Mouse (Mus musculus): Measurements from ENCODE around the gene S100a13. TPM values are rescaled to one million over a fixed set of nuclear protein-coding genes. Genes with fewer than 3 reads are reported as not detected.

S100a13 gene
- polyA plus RNA-seq, 1 experiment from 2014 or later, result 13.9 TPM

DNA sequence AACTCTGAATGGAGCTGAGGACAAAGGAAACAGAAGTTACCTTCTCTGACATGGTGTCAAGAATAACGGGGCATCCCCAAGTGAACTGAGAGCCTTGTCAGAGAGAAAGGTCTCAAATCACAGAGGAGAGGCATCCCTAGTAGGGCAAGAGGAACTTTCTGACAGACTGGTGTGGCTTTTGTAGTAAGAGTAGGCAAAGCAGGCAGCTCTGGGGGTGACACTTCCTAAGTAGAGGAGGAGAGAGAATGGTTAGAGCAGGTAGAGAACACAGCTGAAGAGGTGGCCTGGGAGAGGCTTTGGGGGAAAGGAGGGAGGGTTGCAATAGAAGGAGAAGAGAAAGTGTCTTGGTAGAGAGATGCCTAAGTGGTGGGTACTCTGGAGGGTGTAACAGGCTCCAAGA is 21.2 kb downstream of the S100a13 start:
- no peaks in the 10 kb centered on the region for H3K4me1 ChIP-seq (replicated peaks)
- ATAC-seq (ENCODE audit: low read depth), result no peak
- WGBS, result 76% methylated on average over 1 of the region's 1 CpGs

DNA sequence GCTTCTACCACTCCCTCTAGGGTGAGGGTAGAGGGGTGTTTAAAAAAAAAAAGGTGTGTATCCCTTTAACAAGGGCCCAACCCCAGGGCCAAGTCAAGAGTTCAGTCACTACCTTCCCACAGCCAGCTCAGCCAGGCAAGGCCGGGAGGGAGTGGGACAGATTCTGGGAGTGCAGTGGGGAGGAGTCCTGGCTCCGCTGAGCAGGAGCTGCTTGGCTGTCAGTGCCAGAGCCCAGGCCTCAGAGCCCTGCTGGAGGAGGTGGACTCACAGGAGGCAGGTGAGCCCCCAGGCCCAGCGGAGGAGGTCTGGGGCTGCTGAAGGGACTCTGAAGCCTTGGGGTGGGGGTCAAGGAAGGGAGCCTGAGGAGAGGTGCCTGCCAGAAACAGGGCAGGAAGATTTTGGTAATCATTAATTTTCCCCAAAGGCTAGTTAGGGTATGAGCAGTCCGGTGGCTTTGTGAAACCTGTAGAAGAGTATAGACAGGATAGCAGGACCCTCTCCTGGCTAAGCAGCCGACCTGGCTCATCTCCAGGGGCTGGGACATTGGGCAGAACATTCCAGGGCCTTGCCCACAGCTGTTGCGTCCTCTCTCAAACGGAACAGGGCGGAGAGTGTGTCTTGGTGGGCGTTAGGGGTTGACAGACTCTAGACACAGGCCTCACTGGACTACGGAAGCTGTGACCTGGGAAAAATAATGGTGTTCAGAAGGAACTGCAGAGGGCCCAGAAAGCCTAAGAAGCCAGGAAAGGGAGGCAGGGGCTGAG is 23.1 kb downstream of the S100a13 start, which contains the start of gene S100a16:
S100a16 (plus strand) TSS at position 114 of the 764 bp plus-strand sequence.
- Histone ChIP-seq H3K4me3 (no peak within 1 kb of the TSS), H3K27ac (replicated peaks) (no peak within 1 kb of the TSS), H3K9me3 (no peaks in the 10 kb centered on the region), H3K4me1 (replicated peaks) (no peaks in the 10 kb centered on the region; the same call in 1 of the 2 replicates), H3K4me2 (no peak within 1 kb of the TSS), H3K27me3 (no peaks in the 10 kb centered on the region), H3K9ac (no peak within 1 kb of the TSS), H3K36me3 (no peaks in the 10 kb centered on the region)
- no peak for ATAC-seq (ENCODE audit: low read depth)
- WGBS, result 48% methylated on average over 10 of the region's 10 CpGs

More for the DNA sequence above, 21.2 kb downstream of the S100a13 start:
- H3K4me2 ChIP-seq, result no peak overlapping the region
- H3K9me3 ChIP-seq, result no peaks in the 10 kb centered on the region
- H3K27me3 ChIP-seq, result no peaks in the 10 kb centered on the region
- H3K9ac ChIP-seq, result no peak overlapping the region
- H3K27ac ChIP-seq (replicated peaks), result no peak overlapping the region
- H3K4me3 ChIP-seq, result no peak overlapping the region
- H3K36me3 ChIP-seq, result no peaks in the 10 kb centered on the region

DNA sequence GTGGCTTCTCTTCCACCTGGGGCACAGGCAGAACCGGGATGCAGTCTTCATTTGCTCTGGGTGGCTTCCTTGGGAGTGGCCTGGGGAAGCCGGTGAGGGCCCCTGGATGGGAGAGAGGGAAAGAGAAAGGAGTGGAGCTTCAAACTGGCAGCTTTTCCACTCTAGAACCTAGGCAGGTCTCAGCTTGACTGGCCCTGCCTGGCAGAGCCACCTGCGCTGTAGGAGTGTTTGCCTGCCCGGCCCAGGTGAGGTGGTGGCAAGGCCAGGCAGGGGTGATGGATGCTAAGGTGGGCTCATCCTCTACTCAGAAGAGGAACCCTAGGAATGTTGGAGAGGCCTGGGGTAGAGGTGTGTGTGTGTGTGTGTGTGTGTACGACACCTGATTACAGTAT is 23.7 kb downstream of the S100a13 start:
- H3K27ac ChIP-seq (replicated peaks), result no peak overlapping the region
- no peak overlapping the region for H3K4me2 ChIP-seq
- no peaks in the 10 kb centered on the region for H3K27me3 ChIP-seq
- no peak overlapping the region for H3K9ac ChIP-seq
- no peak overlapping the region for H3K4me3 ChIP-seq
- H3K9me3 ChIP-seq, result no peaks in the 10 kb centered on the region
- 83% methylated on average over 5 of the region's 5 CpGs for WGBS
- no peaks in the 10 kb centered on the region; the same call in 1 of the 2 replicates for H3K4me1 ChIP-seq (replicated peaks)
- ATAC-seq (ENCODE audit: low read depth), result no peak
- H3K36me3 ChIP-seq, result no peaks in the 10 kb centered on the region

DNA sequence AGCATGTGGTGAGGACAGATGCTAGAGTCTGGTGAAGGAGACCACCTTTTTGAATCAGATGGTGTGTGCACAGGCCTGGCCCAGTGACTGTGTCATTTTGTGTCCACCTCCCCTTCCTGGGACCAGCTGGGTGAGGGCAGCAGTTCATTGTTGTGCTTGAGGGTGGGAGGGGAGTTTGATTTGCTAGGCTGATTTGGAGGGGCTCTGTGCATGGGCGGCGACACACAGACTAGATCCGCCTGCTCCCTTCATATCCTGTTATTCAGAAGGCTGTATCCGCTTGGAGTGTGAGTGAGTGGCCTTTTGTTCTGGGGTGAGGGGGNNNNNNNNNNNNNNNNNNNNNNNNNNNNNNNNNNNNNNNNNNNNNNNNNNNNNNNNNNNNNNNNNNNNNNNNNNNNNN is 26.7 kb downstream of the S100a13 start:
- H3K4me1 ChIP-seq (replicated peaks), result no peaks in the 10 kb centered on the region; the same call in 1 of the 2 replicates
- no peaks in the 10 kb centered on the region for H3K9me3 ChIP-seq
- peak; percentile 71; the same call in 1 of the 2 replicates for ATAC-seq (ENCODE audit: low read depth)
- no peaks in the 10 kb centered on the region for H3K27me3 ChIP-seq
- no peak overlapping the region; the same call in 1 of the 2 replicates for H3K27ac ChIP-seq (replicated peaks)
- no peaks in the 10 kb centered on the region for H3K36me3 ChIP-seq
- H3K4me3 ChIP-seq, result no peak overlapping the region
- H3K9ac ChIP-seq, result no peak overlapping the region
- 34% methylated on average over 4 of the region's 4 CpGs for WGBS
- H3K4me2 ChIP-seq, result peak overlapping the region; percentile 18; the same call in 1 of the 2 replicates

DNA sequence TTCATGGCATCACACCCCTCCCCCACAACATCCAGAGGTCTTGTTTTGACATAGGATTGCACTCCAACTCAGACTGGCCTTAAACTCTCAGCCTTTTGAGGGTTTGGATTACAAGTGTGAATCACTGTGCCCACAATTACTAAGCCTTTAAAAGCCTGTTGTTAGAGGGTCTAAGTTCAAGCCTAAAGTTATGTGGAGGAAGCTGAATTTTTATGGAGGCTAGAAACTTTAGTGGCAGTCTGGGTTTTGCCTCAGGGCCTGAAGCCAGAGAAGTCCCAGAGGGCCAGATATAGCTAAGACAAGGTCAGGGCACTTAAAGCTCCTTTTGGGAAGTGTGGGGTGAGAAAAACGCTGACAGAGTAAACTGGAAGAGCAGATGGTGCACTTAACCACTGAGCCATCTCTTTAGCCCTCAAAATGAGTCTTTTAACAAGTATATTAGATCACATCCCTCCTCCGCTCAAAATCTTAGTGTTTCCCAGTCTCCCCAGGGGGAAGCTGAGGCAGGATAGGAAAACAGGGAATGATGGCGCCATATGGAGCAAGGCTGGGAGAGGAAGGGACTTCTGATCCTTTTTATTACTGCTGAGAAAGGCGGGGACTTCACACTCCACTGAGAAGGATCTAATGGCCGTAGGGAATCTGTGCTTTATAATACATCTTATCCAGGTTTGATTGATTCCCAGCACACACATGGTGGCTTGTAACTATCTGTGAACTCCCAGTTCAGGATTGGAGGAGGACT is 35.6 kb downstream of the S100a13 start:
- Histone ChIP-seq H3K4me2 (no peak overlapping the region), H3K9ac (no peak overlapping the region), H3K9me3 (no peaks in the 10 kb centered on the region), H3K27me3 (no peaks in the 10 kb centered on the region), H3K4me3 (no peak overlapping the region), H3K4me1 (replicated peaks) (peaks cover 7% of the 10 kb centered on the region; the same call in 1 of the 2 replicates), H3K27ac (replicated peaks) (no peak overlapping the region), H3K36me3 (no peaks in the 10 kb centered on the region)
- WGBS, result 57% methylated on average over 5 of the region's 5 CpGs
- no peak for ATAC-seq (ENCODE audit: low read depth)

DNA sequence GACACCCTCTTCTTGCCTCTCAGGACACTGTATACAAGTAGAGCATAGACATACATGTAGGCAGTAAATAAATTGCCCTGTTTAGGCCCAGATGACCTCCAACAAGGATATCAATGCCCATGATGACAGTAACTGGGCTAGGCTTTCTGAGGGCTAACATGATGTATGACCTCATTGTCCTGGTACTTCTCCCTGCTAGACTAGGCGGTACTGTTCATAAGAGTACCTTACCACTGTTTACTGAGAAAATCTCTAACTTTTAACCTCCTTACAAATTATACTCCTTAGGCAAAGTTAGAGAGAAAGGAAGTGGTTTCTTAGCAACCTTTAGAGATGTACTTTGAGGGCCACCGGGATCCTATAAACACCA is 36.2 kb downstream of the S100a13 start:
- H3K4me2 ChIP-seq, result no peak overlapping the region
- H3K27ac ChIP-seq (replicated peaks), result no peak overlapping the region
- peaks cover 7% of the 10 kb centered on the region; the same call in 1 of the 2 replicates for H3K4me1 ChIP-seq (replicated peaks)
- H3K27me3 ChIP-seq, result no peaks in the 10 kb centered on the region
- no peaks in the 10 kb centered on the region for H3K36me3 ChIP-seq
- H3K9ac ChIP-seq, result no peak overlapping the region
- H3K9me3 ChIP-seq, result no peaks in the 10 kb centered on the region
- WGBS, result 86% methylated on average over 2 of the region's 2 CpGs
- no peak overlapping the region for H3K4me3 ChIP-seq
- no peak for ATAC-seq (ENCODE audit: low read depth)

DNA sequence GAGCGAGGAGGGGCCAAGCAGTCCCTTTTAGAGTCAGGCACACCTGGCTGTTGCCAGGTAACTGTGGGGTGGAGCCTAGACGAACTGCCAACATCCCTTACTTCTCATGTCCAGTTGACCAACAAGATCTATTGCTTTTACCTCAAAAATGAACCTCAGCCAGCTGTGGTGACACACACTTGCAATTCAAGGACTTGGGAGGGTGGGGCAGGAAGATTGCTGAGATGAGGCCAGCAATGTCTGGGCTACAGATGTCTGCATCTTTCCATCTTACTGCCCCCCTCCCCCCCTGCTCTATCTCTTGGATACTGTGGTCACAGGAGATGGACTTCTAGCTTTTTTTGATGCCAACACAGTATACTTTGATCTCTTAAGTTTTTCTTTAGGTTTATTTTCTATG is 38.0 kb downstream of the S100a13 start:
- no peak overlapping the region for H3K27ac ChIP-seq (replicated peaks)
- no peak overlapping the region for H3K4me2 ChIP-seq
- no peak overlapping the region for H3K9ac ChIP-seq
- no peaks in the 10 kb centered on the region for H3K9me3 ChIP-seq
- H3K27me3 ChIP-seq, result no peaks in the 10 kb centered on the region
- peaks cover 7% of the 10 kb centered on the region; the same call in 1 of the 2 replicates for H3K4me1 ChIP-seq (replicated peaks)
- H3K36me3 ChIP-seq, result no peaks in the 10 kb centered on the region
- WGBS, result 82% methylated on average over 2 of the region's 2 CpGs
- no peak overlapping the region for H3K4me3 ChIP-seq
- ATAC-seq (ENCODE audit: low read depth), result no peak

DNA sequence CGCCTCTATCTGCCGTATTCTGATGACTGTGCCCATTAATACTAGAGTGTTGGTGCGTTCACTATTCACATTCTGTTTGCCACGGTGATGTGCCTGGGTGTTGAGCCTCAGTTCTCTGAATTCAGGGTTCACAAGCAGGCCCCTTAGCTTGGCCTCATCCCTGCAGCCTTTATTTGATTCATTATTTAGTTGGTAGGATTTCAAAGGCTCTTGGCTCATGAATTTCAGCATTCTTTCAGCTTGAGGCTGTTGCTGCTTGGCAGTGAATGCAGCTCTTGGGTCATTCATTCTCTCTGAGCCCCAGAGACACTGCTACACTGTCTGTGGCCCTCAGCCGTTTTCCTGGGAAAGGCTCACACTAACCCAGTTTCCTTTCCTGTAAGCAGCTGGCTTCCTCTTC is 41.7 kb downstream of the S100a13 start:
- H3K36me3 ChIP-seq, result no peaks in the 10 kb centered on the region
- peak; percentile 86 for ATAC-seq (ENCODE audit: low read depth)
- H3K4me1 ChIP-seq (replicated peaks), result no peaks in the 10 kb centered on the region
- WGBS, result 40% methylated on average over 5 of the region's 5 CpGs
- H3K27ac ChIP-seq (replicated peaks), result no peak overlapping the region; the same call in 1 of the 2 replicates
- no peak overlapping the region for H3K9ac ChIP-seq
- no peaks in the 10 kb centered on the region for H3K27me3 ChIP-seq
- H3K9me3 ChIP-seq, result no peaks in the 10 kb centered on the region
- no peak overlapping the region for H3K4me2 ChIP-seq
- no peak overlapping the region for H3K4me3 ChIP-seq

DNA sequence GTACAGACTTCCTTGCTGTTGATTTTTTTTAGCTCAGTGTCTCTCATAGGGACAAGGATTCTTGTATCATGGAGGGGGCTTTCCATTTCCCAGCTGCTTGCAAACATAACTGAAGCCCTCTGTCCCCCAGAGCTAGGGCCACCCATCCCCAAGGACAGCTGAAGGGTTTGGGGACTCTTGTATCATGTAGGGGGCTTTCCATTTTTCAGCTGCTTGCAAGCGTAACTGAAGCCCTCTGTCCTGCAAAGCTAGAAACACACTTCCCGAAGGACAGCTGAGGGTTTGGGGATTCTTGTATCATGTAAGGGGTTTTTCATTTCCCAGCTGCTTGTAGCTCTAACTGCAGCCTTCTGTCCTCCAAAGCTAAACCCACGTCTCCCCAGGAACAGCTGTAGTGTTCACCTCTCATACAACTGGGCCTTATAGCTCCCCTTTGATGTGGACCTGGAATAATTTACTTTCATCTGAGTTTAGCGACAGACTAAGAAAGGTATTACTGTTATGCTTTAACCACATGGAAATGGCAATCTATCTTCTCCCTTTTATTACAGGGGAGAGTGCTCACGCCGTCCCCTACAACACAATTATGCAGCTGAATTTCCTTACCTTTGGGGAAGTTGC is 45.9 kb downstream of the S100a13 start, which contains the start of gene S100a3:
S100a3 (plus strand) TSS at position 571 of the 621 bp plus-strand sequence.
- 79% methylated on average over 6 of the region's 6 CpGs for WGBS
- H3K27me3 ChIP-seq, result no peaks in the 10 kb centered on the region
- H3K9ac ChIP-seq, result no peak within 1 kb of the TSS
- H3K36me3 ChIP-seq, result no peaks in the 10 kb centered on the region
- H3K9me3 ChIP-seq, result no peaks in the 10 kb centered on the region
- ATAC-seq (ENCODE audit: low read depth), result no peak
- H3K4me3 ChIP-seq, result no peak within 1 kb of the TSS
- H3K4me2 ChIP-seq, result no peak within 1 kb of the TSS
- H3K27ac ChIP-seq (replicated peaks), result no peak within 1 kb of the TSS
- no peaks in the 10 kb centered on the region for H3K4me1 ChIP-seq (replicated peaks)

Other genes with a start within 250 kb of the S100a13 start
- gene Dennd4b, start 249.2 kb upstream of the S100a13 start, polyA plus RNA-seq (2015; fragmentation: Nextera tagmentation; extraction: Ambion mirVana), result 5.9 and 7.4 TPM in 2 replicates
- 13.7 and 15.6 TPM in 2 replicates for gene Gatad2b, start 221.3 kb upstream of the S100a13 start, polyA plus RNA-seq (2015; fragmentation: Nextera tagmentation; extraction: Ambion mirVana)
- gene Slc27a3, start 124.5 kb upstream of the S100a13 start, polyA plus RNA-seq (2015; fragmentation: Nextera tagmentation; extraction: Ambion mirVana), result 22.9 and 24.1 TPM in 2 replicates
- 29.3 and 30.8 TPM in 2 replicates for gene Ints3, start 80.8 kb upstream of the S100a13 start, polyA plus RNA-seq (2015; fragmentation: Nextera tagmentation; extraction: Ambion mirVana)
- 3.7 and 3.9 TPM in 2 replicates for gene Npr1, start 48.6 kb upstream of the S100a13 start, polyA plus RNA-seq (2015; fragmentation: Nextera tagmentation; extraction: Ambion mirVana)
- 280 and 290 TPM in 2 replicates for gene Ilf2, start 38.3 kb upstream of the S100a13 start, polyA plus RNA-seq (2015; fragmentation: Nextera tagmentation; extraction: Ambion mirVana)
- 98.2 and 103 TPM in 2 replicates for gene Snapin, start 23.4 kb upstream of the S100a13 start, polyA plus RNA-seq (2015; fragmentation: Nextera tagmentation; extraction: Ambion mirVana)
- gene Chtop, start 4.9 kb upstream of the S100a13 start, polyA plus RNA-seq (2015; fragmentation: Nextera tagmentation; extraction: Ambion mirVana), result 183 and 200 TPM in 2 replicates
- 9.0 and 13.0 TPM in 2 replicates for gene S100a1, start within 50 bp of the S100a13 start, polyA plus RNA-seq (2015; fragmentation: Nextera tagmentation; extraction: Ambion mirVana)
- gene S100a14, start 12.4 kb downstream of the S100a13 start, polyA plus RNA-seq (2015; fragmentation: Nextera tagmentation; extraction: Ambion mirVana), result 0.81 TPM in 1 of 2 replicates, not detected in the other
- 31.5 and 37.5 TPM in 2 replicates for gene S100a16, start 22.8 kb downstream of the S100a13 start, polyA plus RNA-seq (2015; fragmentation: Nextera tagmentation; extraction: Ambion mirVana)
- gene S100a3, start 46.1 kb downstream of the S100a13 start, polyA plus RNA-seq (2015; fragmentation: Nextera tagmentation; extraction: Ambion mirVana), result 1.4 and 1.9 TPM in 2 replicates
- not detected in 2 replicates for gene S100a2, start 75.8 kb downstream of the S100a13 start, polyA plus RNA-seq (2015; fragmentation: Nextera tagmentation; extraction: Ambion mirVana)
- not detected in 2 replicates for gene Gm42674, start 87.5 kb downstream of the S100a13 start, polyA plus RNA-seq (2015; fragmentation: Nextera tagmentation; extraction: Ambion mirVana)
- gene S100a4, start 89.3 kb downstream of the S100a13 start, polyA plus RNA-seq (2015; fragmentation: Nextera tagmentation; extraction: Ambion mirVana), result not detected in 2 replicates
- gene S100a5, start 94.1 kb downstream of the S100a13 start, polyA plus RNA-seq (2015; fragmentation: Nextera tagmentation; extraction: Ambion mirVana), result not detected in 2 replicates
- 28.2 and 28.4 TPM in 2 replicates for gene S100a6, start 98.4 kb downstream of the S100a13 start, polyA plus RNA-seq (2015; fragmentation: Nextera tagmentation; extraction: Ambion mirVana)
- not detected in 2 replicates for gene S100a7a, start 139.6 kb downstream of the S100a13 start, polyA plus RNA-seq (2015; fragmentation: Nextera tagmentation; extraction: Ambion mirVana)
- gene S100a8, start 154.5 kb downstream of the S100a13 start, polyA plus RNA-seq (2015; fragmentation: Nextera tagmentation; extraction: Ambion mirVana), result 13.5 and 16.1 TPM in 2 replicates
- 8.0 and 12.1 TPM in 2 replicates for gene S100a9, start 181.3 kb downstream of the S100a13 start, polyA plus RNA-seq (2015; fragmentation: Nextera tagmentation; extraction: Ambion mirVana)
- not detected in 2 replicates for gene Pglyrp4, start 212.5 kb downstream of the S100a13 start, polyA plus RNA-seq (2015; fragmentation: Nextera tagmentation; extraction: Ambion mirVana)